Comparison of ENCODE assay signal across 39 mouse cellular contexts in the genomic region with DNA sequence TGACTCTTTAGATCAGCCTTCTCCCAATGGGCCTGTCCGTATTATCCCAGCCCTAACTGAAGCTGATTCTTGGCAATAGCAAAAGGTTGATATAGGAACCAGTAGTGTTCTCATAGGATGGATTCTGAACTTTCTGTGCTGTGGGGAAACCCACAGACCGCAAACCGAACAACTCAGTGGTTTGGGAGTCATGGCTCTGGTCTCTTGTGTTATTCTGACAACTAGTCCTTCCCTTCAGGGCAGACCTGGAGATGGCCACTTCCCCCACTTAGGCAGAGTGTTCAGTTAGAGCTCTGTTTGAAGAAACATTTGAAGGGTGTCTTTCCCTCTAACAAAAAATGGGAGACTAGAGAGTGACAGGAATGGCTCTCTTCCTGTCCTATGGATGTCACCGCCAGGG. TPM values are rescaled to one million over a fixed set of nuclear protein-coding genes. Genes with fewer than 3 reads are reported as not detected.
DNase-seq lines count a peak whose midpoint lies in the region; ATAC-seq lines count a peak whose summit lies in the region.
"Had no signal": no experiment of that assay in that cellular context is flagged by ENCODE, and none has a peak within 500 bp of the region (broad histone marks: within the 10 kb centered on the region; RNA-seq: fewer than 3 reads in every experiment).

No protein-coding gene starts in this region.

- DNase-seq in heart, postnatal 4 days: no peak
- DNase-seq in heart, adult 8-10 months (ENCODE audit: low spot score): no peak
- peak; percentile 40 for DNase-seq in NIH3T3 (ENCODE audit: low read depth)
- no peak for DNase-seq in layer of hippocampus, postnatal 14 days (ENCODE audit: low spot score in 2 of 2)
- DNase-seq: adrenal gland, adult 8-10 months; B cell, adult 2 months; cerebellum, adult 2 months; cerebellum, postnatal 25 days; embryo, embryonic 11 days; gastrocnemius, postnatal 25 days; kidney, adult 18-20 months; kidney, postnatal 36 days; left cerebral cortex, postnatal 4 days; liver, postnatal 0 days; lung, postnatal 4 days; right cerebral cortex, adult 18-20 months; spleen, adult 18-20 months; thymus, adult 18-20 months; thymus, postnatal 25 days had no signal

- ATAC-seq in heart, embryonic 11.5 days (replicated peaks; ENCODE audit: insufficient number of reproducible peaks, low FRiP score, low TSS enrichment): no peak
- no peak for ATAC-seq in heart, embryonic 16.5 days (replicated peaks; ENCODE audit: extremely low read depth, insufficient read depth, low FRiP score)
- peak; percentile 42 to 58; a peak in 2 of 4 replicates for ATAC-seq in hematopoietic stem cell, adult 5-6 weeks (replicated peaks in 1 of 2; ENCODE audit: insufficient read depth in 1 of 2, low FRiP score in 2 of 2, low TSS enrichment in 1 of 2, low read depth in 1 of 2, poor library complexity in 2 of 2, severe bottlenecking in 2 of 2)
- ATAC-seq: forebrain, embryonic 15.5 days; hindbrain, embryonic 16.5 days; liver, embryonic 12.5 days; liver, postnatal 0 days; midbrain, embryonic 15.5 days had no signal

- peak overlapping the region; percentile 59 for H3K4me3 ChIP-seq in heart, embryonic 11.5 days (ENCODE audit: low read depth, low read length)
- peak overlapping the region; percentile 58 for H3K4me3 ChIP-seq in heart, embryonic 16.5 days (ENCODE audit: low read length)
- H3K4me3 ChIP-seq: embryonic facial prominence, embryonic 13.5 days; forebrain, embryonic 10.5 days; forebrain, embryonic 15.5 days; layer of hippocampus, adult 2 months; liver, embryonic 12.5 days; midbrain, embryonic 15.5 days; neural tube, embryonic 15.5 days had no signal

- H3K27ac ChIP-seq in heart, embryonic 11.5 days (ENCODE audit: low read depth, low read length): peak overlapping the region; percentile 99
- H3K27ac ChIP-seq in heart, embryonic 16.5 days (ENCODE audit: low read length): peak overlapping the region; percentile 97
- H3K27ac ChIP-seq: embryonic facial prominence, embryonic 13.5 days; forebrain, embryonic 10.5 days; forebrain, embryonic 15.5 days; layer of hippocampus, adult 2 months; liver, embryonic 12.5 days; midbrain, embryonic 15.5 days; neural tube, embryonic 15.5 days; stomach, postnatal 0 days had no signal

- no peaks in the 10 kb centered on the region for H3K36me3 ChIP-seq in heart, embryonic 11.5 days (ENCODE audit: control insufficient read depth, insufficient read depth, low read length)
- no peaks in the 10 kb centered on the region for H3K36me3 ChIP-seq in heart, embryonic 16.5 days (ENCODE audit: control insufficient read depth, insufficient read depth)
- H3K36me3 ChIP-seq: embryonic facial prominence, embryonic 13.5 days; forebrain, embryonic 10.5 days; forebrain, embryonic 15.5 days; liver, embryonic 12.5 days; midbrain, embryonic 15.5 days; neural tube, embryonic 15.5 days had no signal

- peaks cover 19% of the 10 kb centered on the region for H3K27me3 ChIP-seq in heart, embryonic 11.5 days (ENCODE audit: control insufficient read depth, insufficient read depth, low read length)
- H3K27me3 ChIP-seq in heart, embryonic 16.5 days (ENCODE audit: control insufficient read depth, insufficient read depth, low read length): peaks cover 16% of the 10 kb centered on the region
- H3K27me3 ChIP-seq: CH12.LX had no signal

- H3K9me3 ChIP-seq in heart, embryonic 11.5 days (replicated peaks; ENCODE audit: control insufficient read depth, low read length): no peaks in the 10 kb centered on the region
- H3K9me3 ChIP-seq in heart, embryonic 16.5 days (replicated peaks; ENCODE audit: control insufficient read depth, low read length): no peaks in the 10 kb centered on the region
- H3K9me3 ChIP-seq: embryonic facial prominence, embryonic 13.5 days; forebrain, embryonic 10.5 days; forebrain, embryonic 15.5 days; liver, embryonic 12.5 days; midbrain, embryonic 15.5 days; neural tube, embryonic 15.5 days had no signal

- peak overlapping the region; percentile 93 for H3K9ac ChIP-seq in heart, embryonic 11.5 days (ENCODE audit: low read depth, low read length)
- peak overlapping the region; percentile 88 for H3K9ac ChIP-seq in heart, embryonic 16.5 days (ENCODE audit: low read length)
- H3K9ac ChIP-seq: embryonic facial prominence, embryonic 13.5 days; forebrain, embryonic 15.5 days; liver, embryonic 12.5 days; liver, postnatal 0 days; midbrain, embryonic 15.5 days; neural tube, embryonic 15.5 days had no signal

- peak overlapping the region; percentile 68 for H3K4me2 ChIP-seq in heart, embryonic 11.5 days
- peak overlapping the region; percentile 68 for H3K4me2 ChIP-seq in heart, embryonic 16.5 days (ENCODE audit: low read depth, low read length)
- H3K4me2 ChIP-seq: embryonic facial prominence, embryonic 13.5 days; forebrain, embryonic 15.5 days; liver, embryonic 12.5 days; midbrain, embryonic 15.5 days; neural tube, embryonic 15.5 days had no signal

- 7% methylated on average over 4 of the region's 4 CpGs for WGBS in heart, embryonic 11.5 days (ENCODE audit: insufficient replicate concordance)
- 22% methylated on average over 4 of the region's 4 CpGs for WGBS in heart, embryonic 16.5 days

- peaks cover 9% of the 10 kb centered on the region for H3K4me1 ChIP-seq in heart, embryonic 11.5 days (ENCODE audit: control insufficient read depth, insufficient read depth, low read length)
- peaks cover 17% of the 10 kb centered on the region for H3K4me1 ChIP-seq in heart, embryonic 16.5 days (ENCODE audit: control insufficient read depth, insufficient read depth, low read length)

RNA-seq across cellular contexts. Expression of gene Nkx2-5, which starts 7.5 kb away (rescaled TPM):
- 157 and 159 TPM in 2 replicates for polyA plus RNA-seq in heart, embryonic 11.5 days (2014; fragmentation: Nextera tagmentation; extraction: Ambion mirVana)
- 100 to 1,000 TPM; 123 to 128 TPM for total RNA-seq in heart, postnatal 4 days (2021)
- polyA plus RNA-seq in heart, embryonic 16.5 days (2015; fragmentation: Nextera tagmentation; extraction: Ambion mirVana): 123 and 132 TPM in 2 replicates
- 10 to 100 TPM; 75.8 to 81.5 (median 79.7) TPM for total RNA-seq in heart, adult 8-10 months (2022)
- not detected in 2 replicates for total RNA-seq in hematopoietic stem cell, adult 5-6 weeks (2017)
- not detected for total RNA-seq in layer of hippocampus, postnatal 14 days (2021)
- total RNA-seq: adrenal gland, adult 8-10 months; adrenal gland, postnatal 4 days; CH12.LX; gastrocnemius, adult 18-20 months; gastrocnemius, postnatal 25 days; layer of hippocampus, adult 2 months; layer of hippocampus, postnatal 25 days; left cerebral cortex, postnatal 4 days; megakaryocyte-erythroid progenitor cell, adult 5-6 weeks had no signal
- polyA plus RNA-seq: cerebellum, adult 2 months; forebrain, embryonic 10.5 days; forebrain, embryonic 15.5 days; frontal cortex, adult 2 months; hindbrain, embryonic 11.5 days; hindbrain, embryonic 16.5 days; kidney, embryonic 16.5 days; liver, postnatal 0 days; neural tube, embryonic 15.5 days had no signal

Comparison
In these comparisons a context has a peak if more than half of its experiments do, and no peak if none do; other contexts are left out.
1. ATAC-seq: peak in hematopoietic stem cell, adult 5-6 weeks (2 of 2); none in heart, embryonic 11.5 days (single experiment) and heart, embryonic 16.5 days (single experiment).
2. RNA of gene Nkx2-5, which starts 7.5 kb away (total RNA-seq): 123 to 128 TPM in heart, postnatal 4 days and 75.8 to 81.5 TPM in heart, adult 8-10 months; not detected in hematopoietic stem cell, adult 5-6 weeks and not detected in layer of hippocampus, postnatal 14 days; every median in the first group is over 10 times any median in the second.